Mouse (Mus musculus) T-helper 17 cell (primary cell): ENCODE results near the gene Kif21b.

Experiments used
- in situ Hi-C, 2 experiments: fragments of 300-600 bp; cut with MboI, MseI; formaldehyde crosslinking; loops; 1 replicate in 1 of 2; 2 replicates in 1 of 2; pipeline ENCODE4 v1.15.1; 2025; ENCODE audit warnings: high pct_unique_total_duplicates in 2 of 2

Gene Kif21b

GRCm38 (mm10) chr1:136130951-136131558, at the start of gene Kif21b:
Gene Kif21b, plus strand, starts transcription at chr1:136131389.
- in situ Hi-C loops = loop anchor here (5.0 to 25.0 kb wide), 4 partner anchors 474 to 996 kb away; partner anchors contain the start of gene Ptpn7 (in 1 of the 2)

DNA sequence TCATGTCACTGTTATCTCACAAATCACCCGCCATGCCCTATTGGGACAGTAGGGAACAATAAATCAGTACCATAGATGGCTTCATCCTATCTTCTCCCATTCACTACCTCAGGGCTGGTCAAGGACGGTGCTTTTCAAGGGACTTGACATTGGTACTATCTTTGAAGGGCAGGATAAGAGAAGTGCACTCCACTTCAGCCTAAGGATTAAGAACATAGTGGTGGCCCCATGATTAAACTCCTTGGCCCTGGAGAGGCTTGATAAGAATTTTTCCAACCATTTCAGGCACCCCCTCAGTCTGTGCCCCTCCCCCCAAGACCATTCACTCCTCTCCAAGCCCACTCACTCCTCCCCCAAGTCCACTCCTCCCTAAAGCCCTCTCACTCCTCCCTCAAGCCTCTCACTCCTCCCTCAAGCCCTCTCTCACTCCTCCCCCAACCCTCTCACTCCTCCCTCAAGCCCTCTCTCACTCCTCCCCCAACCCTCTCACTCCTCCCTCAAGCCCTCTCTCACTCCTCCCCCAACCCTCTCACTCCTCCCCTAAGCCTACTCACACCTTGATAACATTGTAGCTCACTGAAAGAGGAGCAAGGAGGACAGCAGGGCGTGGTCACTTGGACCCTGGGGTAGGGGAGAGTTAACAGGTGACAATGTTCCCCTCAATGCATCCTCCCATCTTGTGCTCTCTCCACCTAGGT, 45.1 kb upstream of the Kif21b start:
- in situ Hi-C loops = no loop called here

- in situ Hi-C loops = loop anchor here in 1 of 2 experiments (10.0 kb wide), 1 partner anchor 835 kb away; the partner anchor contains the start of gene Elf3
Observed at GRCm38 (mm10) chr1:136089368-136090165, 41.6 kb upstream of the Kif21b start.

GRCm38 (mm10) chr1:136093726-136094125, 37.5 kb upstream of the Kif21b start:
- in situ Hi-C loops = loop anchor here in 1 of 2 experiments (10.0 kb wide), 1 partner anchor 839 kb away; the partner anchor contains the start of gene Elf3

DNA sequence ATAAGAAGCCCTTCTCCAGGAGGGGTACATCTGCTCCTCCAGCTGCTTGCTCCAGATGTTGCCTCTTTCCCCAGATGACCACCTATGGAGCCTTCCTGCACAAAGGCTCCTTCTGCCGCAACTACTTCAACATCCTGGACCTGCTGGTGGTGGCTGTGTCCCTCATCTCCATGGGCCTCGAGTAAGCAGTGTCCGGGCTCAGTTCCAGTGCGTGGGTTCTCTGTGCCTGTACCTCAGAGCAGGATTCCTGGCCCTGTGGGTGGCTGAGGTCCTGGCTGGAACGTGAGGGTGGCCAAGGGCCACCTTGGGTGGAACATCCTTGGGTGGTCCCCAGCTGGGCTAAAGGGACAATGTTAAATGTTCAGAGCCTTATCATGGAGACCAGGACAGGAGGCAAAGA, 36.4 kb upstream of the Kif21b start:
- in situ Hi-C loops = loop anchor here in 1 of 2 experiments (10.0 kb wide), 1 partner anchor 840 kb away; the partner anchor contains the start of gene Elf3

DNA sequence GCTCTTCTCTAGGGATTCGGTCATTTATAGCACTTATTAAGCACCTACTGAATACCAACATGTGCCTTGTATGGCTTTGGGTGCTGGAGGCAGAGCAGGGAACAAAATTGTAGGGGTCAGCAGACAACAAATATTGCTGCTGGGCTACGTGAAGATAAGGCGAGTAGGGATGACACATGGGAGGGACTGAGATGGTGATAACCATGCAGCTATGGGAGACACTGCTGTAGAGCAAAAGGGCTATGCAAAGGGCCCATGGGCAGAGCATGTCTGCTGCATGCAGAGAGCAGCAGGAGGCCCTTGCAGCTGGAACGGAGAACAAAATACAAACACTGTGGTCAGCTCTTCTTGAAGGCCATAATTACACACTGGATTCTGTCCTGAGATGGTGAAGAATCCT, 29.1 kb upstream of the Kif21b start:
- in situ Hi-C loops = no loop called here

DNA sequence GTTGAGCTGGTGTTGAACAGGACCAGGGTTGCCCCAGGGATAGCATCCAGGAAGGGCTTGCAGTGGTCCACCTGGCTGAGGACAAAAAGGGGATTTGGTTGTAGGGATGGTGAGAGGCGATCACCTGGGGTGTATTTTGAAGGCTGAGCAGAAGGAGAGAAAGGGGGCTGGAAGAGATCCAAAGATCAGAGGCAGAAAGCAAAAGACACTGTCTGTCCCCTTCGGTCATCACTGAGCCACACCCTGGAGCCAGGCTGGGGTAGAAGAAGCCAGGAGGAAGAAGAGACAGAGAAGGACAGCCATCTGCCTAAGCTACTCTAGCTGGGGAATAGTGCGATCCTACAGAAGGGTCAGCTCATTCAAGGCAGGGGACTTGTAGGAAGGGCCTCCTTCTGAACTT, 28.6 kb upstream of the Kif21b start:
- in situ Hi-C loops = no loop called here

DNA sequence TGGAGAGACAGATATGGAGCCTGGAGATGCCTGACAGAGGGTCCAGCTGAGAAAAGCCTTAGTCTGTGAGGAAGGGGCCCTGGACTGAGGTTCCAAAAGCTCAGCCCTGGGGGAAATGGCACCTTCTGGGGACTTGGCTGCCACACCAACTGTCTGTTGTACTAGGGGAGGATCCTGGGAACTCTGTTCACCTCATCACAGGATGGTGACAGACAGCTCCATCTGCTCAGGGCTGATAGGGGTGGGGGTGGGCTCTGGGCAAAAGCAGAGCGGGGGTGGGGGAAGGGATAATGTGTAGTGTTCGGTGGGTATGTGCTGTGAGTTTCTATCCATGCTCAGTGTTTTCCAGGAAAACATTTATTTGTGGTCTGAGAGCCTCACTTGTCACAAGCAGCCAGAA, 28.2 kb upstream of the Kif21b start:
- in situ Hi-C loops = no loop called here

- in situ Hi-C loops = no loop called here
Observed at GRCm38 (mm10) chr1:136103696-136104095, 27.5 kb upstream of the Kif21b start.

DNA sequence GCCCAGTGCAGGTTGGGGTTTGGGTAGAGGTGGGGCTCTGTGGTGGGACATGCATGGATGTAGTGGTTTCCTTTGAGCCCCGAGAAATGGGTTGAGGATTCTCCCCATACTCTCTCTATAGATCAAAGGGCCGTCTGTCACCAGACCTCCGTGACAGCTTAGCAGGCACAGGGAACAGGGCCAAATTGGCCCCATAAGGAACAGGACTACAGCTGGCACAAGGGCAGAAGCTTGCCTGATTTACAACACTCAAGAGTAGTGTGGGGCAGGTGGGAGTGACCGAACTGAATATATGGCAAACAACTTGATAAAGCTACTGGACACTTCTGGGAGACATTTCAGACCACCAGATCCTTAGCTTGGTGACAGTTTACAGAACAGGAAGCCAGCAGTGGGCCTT, 26.4 kb upstream of the Kif21b start:
- in situ Hi-C loops = no loop called here

- in situ Hi-C loops = no loop called here
Observed at GRCm38 (mm10) chr1:136109464-136109863, 21.7 kb upstream of the Kif21b start.

DNA sequence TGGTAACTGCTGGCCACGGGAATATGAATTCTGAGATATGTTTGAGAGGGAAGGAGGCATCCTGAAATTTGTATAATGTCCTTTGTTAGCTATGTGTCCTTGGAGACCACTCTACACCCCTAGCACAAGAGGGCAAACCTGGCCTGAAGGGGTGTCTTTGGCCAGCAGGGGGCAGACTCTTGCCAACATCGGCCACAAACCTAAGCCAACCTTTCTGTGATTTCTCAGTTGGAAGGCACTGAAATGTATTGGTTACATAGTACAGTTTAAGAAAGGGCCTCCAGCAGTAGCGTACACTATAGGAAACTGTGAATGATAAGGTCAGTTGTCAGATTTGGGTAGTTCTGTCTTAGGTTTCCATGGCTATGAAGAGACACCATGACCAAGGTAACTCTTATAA, 15.0 kb upstream of the Kif21b start:
- in situ Hi-C loops = no loop called here

DNA sequence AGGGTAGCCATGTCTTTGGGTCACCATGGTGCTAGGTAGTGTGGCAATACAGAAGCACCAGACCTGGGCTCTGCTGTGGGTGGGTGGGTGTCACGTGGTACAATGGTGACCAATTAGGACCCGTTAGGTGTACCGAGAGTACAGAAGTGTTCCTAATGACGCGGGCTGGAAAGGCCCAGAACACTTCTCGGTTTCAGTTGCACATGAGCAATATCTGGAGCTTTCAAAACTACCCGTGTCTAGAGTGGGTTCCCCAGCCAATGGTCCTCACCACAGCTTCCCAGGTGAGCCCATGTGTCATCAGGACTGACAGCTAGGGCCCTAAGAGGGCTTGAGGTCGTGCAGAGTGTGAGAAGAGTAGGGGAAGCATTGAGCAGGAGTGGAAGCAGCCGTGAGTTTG, 14.1 kb upstream of the Kif21b start:
- in situ Hi-C loops = no loop called here

GRCm38 (mm10) chr1:136118875-136119274, 12.3 kb upstream of the Kif21b start:
- in situ Hi-C loops = no loop called here

DNA sequence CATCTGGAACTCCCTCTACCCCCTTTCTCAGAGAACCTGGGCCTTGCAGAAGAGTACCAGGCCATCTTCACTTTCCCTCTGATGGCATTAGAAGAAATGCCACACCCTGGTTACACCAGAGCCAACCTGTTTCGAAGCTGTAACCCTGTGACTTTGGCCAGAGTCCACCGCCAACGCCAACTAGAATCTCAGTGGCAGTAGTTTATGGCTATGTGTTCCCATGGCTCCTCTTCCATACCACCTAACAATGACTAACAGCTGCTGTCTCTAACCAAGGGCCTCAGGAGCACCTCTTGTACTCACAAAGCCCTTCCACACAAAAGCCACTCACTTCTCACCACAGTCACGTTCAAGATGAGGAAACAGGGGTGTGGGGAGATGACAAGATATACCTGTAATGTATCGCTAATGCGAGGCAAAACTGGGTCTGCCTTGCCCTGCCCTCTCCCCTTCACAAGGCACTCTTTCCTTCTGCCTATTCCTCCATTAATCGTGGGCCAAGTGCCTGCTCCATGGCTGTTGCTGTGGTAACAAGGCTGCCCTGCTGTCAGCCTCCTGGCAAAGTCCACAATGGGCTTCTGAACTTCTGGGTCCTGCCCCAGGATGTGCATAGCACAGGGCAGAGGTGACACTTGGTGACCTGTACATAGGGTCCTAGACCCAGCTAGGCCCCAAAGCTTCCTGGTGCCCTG, 11.5 kb upstream of the Kif21b start:
- in situ Hi-C loops = no loop called here

- in situ Hi-C loops = no loop called here
Observed at GRCm38 (mm10) chr1:136120263-136120603, 11.0 kb upstream of the Kif21b start.

GRCm38 (mm10) chr1:136120785-136121184, 10.4 kb upstream of the Kif21b start:
- in situ Hi-C loops = no loop called here

DNA sequence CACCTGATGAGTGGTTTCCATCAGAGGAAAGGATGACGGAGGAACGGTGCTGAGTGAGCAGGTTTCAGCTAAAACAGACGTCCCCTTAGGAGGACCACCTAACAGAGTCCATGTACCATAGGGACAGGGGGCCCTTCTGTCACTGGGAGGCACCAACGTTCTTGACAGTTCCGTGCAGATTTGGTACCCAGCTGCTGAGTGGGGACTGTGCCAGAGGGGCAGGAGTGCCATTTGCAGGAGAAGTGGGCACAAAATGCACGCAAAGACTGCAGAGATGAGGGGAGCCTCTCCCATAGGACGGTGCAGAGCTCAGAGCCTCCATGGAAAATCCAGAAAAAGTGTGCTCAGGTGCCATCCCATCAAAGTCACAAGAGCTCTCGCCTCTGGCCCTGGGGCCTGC, 9.2 kb upstream of the Kif21b start:
- in situ Hi-C loops = no loop called here

- in situ Hi-C loops = loop anchor here in 1 of 2 experiments (25.0 kb wide), 1 partner anchor 561 kb away; no protein-coding TSS in a partner anchor
Observed at GRCm38 (mm10) chr1:136126159-136126765, 4.9 kb upstream of the Kif21b start.

DNA sequence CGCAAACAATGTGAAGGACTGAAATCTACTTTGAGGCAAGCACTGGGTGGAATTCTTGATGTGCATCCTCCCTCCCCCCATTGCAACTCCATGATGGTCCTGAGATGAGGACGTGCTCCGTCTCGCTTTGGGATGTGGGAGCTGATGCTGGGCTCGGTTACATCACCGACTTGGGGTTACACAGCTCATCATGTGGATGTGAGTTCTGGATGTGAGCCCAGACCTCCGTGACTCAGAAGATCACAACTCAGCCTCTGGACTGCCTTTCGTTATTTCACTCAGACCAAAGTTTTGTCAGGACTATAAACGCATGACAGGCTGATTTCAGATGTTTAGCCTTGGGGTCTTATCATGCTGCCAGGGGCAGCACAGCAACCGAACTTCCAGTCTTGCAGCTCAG, 4.3 kb upstream of the Kif21b start:
- in situ Hi-C loops = loop anchor here in 1 of 2 experiments (25.0 kb wide), 1 partner anchor 560 kb away; no protein-coding TSS in a partner anchor

DNA sequence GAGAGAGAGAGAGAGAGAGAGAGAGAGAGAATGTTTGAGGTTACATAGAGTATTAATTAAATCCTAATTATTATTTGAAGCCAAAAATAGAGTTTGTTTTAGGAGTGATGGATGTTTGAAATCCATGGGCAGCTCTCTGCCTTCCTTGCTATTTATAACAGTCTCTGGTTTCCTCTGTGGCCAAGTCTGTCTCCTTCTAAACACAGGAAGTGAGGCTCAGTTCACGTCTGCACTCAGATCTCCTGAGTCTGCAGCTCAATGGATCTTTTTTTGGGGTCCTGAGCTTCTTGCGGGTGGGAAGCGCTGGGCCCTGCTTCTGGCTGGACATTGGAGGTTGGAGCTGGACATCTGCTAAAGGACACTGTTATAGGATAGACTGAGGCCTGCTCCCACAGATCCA, 3.3 kb upstream of the Kif21b start:
- in situ Hi-C loops = loop anchor here in 1 of 2 experiments (25.0 kb wide), 1 partner anchor 559 kb away; no protein-coding TSS in a partner anchor
